Mouse (Mus musculus): Measurements from ENCODE around the gene Zfp706. TPM values are rescaled to one million over a fixed set of nuclear protein-coding genes. Genes with fewer than 3 reads are reported as not detected.

The Zfp706 gene
- polyA plus RNA-seq, 1 experiment from 2014 or later: 379 TPM

DNA sequence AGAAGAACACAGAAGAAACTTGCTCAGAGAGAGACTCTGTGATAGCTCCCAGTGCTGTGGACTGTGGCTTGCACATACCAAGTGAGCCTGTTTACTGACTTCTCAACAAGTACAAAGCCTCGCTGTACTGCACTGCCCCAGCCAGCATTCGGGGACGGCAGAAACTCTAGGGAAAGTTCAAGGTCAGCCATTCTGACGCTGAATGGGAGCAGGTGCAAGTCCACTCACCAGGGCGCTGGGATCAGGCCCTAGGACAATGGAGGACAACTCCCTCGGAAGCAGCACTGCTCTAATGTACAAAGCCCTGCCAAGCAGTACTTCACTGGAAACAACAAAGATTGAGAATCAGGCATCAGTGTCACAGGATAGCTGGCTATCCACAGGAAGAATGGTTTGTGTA lies 16.2 kb downstream of the Zfp706 start:
- Histone ChIP-seq H3K27me3 (replicated peaks; ENCODE audit: control insufficient read depth, insufficient read depth, low read length) (no peaks in the 10 kb centered on the region), H3K4me1 (ENCODE audit: control insufficient read depth, insufficient read depth, low read length) (no peaks in the 10 kb centered on the region), H3K36me3 (ENCODE audit: control insufficient read depth, insufficient read depth, low read length) (peaks cover 4% of the 10 kb centered on the region; the same call in 1 of the 2 replicates), H3K4me3 (ENCODE audit: low read depth, low read length) (no peak overlapping the region), H3K4me2 (ENCODE audit: low read depth, low read length) (no peak overlapping the region), H3K9me3 (ENCODE audit: control insufficient read depth, low read length) (no peaks in the 10 kb centered on the region), H3K9ac (ENCODE audit: low read depth, low read length) (no peak overlapping the region), H3K27ac (replicated peaks; ENCODE audit: low read depth, low read length) (no peak overlapping the region)
- ATAC-seq (ENCODE audit: low read depth) (no peak), DNase-seq (ENCODE audit: low spot score) (no peak)
- 76% methylated on average over 6 of the region's 6 CpGs for WGBS

GRCm38 (mm10) chr15:36989922-36990321 lies 17.7 kb downstream of the Zfp706 start:
- 69% methylated on average over 11 of the region's 11 CpGs for WGBS

GRCm38 (mm10) chr15:36988718-36989115 lies 18.9 kb downstream of the Zfp706 start:
- Histone ChIP-seq H3K4me2 (ENCODE audit: low read depth, low read length) (no peak overlapping the region), H3K4me1 (ENCODE audit: control insufficient read depth, insufficient read depth, low read length) (no peaks in the 10 kb centered on the region), H3K9ac (ENCODE audit: low read depth, low read length) (no peak overlapping the region), H3K36me3 (ENCODE audit: control insufficient read depth, insufficient read depth, low read length) (no peaks in the 10 kb centered on the region), H3K4me3 (ENCODE audit: low read depth, low read length) (no peak overlapping the region), H3K27ac (replicated peaks; ENCODE audit: low read depth, low read length) (no peak overlapping the region), H3K9me3 (ENCODE audit: control insufficient read depth, low read length) (no peaks in the 10 kb centered on the region), H3K27me3 (replicated peaks; ENCODE audit: control insufficient read depth, insufficient read depth, low read length) (no peaks in the 10 kb centered on the region)
- no peak for DNase-seq (ENCODE audit: low spot score)
- no peak for ATAC-seq (ENCODE audit: low read depth)
- 89% methylated on average over 2 of the region's 2 CpGs for WGBS

More at GRCm38 (mm10) chr15:36989922-36990321, 17.7 kb downstream of the Zfp706 start:
- DNase-seq (ENCODE audit: low spot score): no peak
- Histone ChIP-seq H3K27ac (replicated peaks; ENCODE audit: low read depth, low read length) (no peak overlapping the region), H3K9ac (ENCODE audit: low read depth, low read length) (no peak overlapping the region), H3K4me1 (ENCODE audit: control insufficient read depth, insufficient read depth, low read length) (no peaks in the 10 kb centered on the region), H3K36me3 (ENCODE audit: control insufficient read depth, insufficient read depth, low read length) (no peaks in the 10 kb centered on the region), H3K4me3 (ENCODE audit: low read depth, low read length) (no peak overlapping the region), H3K4me2 (ENCODE audit: low read depth, low read length) (no peak overlapping the region), H3K27me3 (replicated peaks; ENCODE audit: control insufficient read depth, insufficient read depth, low read length) (no peaks in the 10 kb centered on the region), H3K9me3 (ENCODE audit: control insufficient read depth, low read length) (no peaks in the 10 kb centered on the region)
- no peak for ATAC-seq (ENCODE audit: low read depth)

DNA sequence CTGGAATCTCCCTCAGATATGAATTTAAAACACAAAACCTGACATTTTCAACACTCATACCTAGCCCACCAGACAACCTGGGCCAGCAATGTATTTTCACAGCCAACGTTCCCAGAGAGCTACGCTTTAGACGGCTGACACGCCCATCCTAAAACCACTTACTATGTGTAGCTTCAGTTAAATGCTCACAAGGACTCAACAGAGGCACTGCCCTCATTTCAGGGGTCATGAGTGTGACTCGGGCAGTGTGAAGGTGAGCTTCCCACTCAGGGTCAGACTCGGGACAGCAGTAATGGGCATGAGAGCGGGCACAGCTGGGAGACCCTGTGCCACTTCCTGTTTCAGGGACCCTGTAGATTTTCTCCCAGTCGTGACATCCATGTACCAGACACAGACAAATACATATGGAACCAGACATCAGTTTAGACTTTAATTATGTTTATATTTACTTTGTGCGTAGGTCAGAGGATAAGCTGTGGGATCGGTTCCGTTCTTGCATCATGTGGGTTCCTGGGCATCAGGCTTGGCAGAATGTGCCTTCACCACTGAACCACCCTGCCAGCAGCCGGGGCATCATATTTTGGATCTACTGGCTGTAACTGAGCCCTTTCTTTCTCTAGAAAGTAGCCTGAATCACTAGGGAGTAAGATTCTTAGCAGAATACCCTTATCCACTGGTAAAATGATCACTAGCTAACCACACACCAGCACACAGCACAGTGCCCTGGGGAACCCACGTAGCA lies 19.4 kb downstream of the Zfp706 start:
- no peak overlapping the region for H3K27ac ChIP-seq (replicated peaks; ENCODE audit: low read depth, low read length)
- WGBS: 70% methylated on average over 13 of the region's 13 CpGs
- no peaks in the 10 kb centered on the region for H3K36me3 ChIP-seq (ENCODE audit: control insufficient read depth, insufficient read depth, low read length)
- H3K4me2 ChIP-seq (ENCODE audit: low read depth, low read length): no peak overlapping the region
- DNase-seq (ENCODE audit: low spot score) (no peak), ATAC-seq (ENCODE audit: low read depth) (no peak)
- H3K27me3 ChIP-seq (replicated peaks; ENCODE audit: control insufficient read depth, insufficient read depth, low read length): no peaks in the 10 kb centered on the region
- H3K9ac ChIP-seq (ENCODE audit: low read depth, low read length): no peak overlapping the region
- H3K4me3 ChIP-seq (ENCODE audit: low read depth, low read length): no peak overlapping the region
- H3K9me3 ChIP-seq (ENCODE audit: control insufficient read depth, low read length): no peaks in the 10 kb centered on the region
- H3K4me1 ChIP-seq (ENCODE audit: control insufficient read depth, insufficient read depth, low read length): no peaks in the 10 kb centered on the region

DNA sequence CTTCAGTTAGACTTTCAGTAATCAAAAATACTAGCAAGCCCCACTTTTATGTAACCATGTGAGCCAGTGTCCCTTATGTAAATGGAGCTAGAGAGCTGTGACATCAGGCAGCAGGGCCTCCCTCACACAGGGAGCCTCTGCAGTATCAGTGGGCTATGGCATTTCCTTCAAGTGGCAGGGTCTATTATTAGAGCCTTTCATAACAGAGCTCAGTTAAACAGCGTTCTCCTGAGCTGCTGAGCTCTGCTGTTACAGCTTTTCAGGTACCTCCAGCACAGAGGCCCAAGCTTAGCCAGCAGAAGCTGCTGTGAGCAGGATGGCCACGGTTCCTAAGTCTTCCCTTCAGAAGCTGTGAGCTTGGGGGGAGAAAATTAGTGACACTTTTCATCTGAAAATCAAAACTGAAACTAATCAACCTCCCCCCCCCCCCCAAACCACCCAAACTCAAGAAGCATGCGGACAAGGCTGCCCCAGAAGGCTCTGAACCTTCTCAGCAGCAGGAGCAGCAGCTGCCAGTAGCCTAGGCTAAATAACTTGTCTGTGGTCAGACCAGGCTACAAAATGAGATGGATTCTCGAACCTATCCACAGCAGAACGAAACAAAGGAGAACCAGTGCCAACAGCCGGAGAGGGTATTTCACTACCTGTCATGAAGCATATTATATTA lies 20.2 kb downstream of the Zfp706 start:
- Histone ChIP-seq H3K27ac (replicated peaks; ENCODE audit: low read depth, low read length) (no peak overlapping the region), H3K4me2 (ENCODE audit: low read depth, low read length) (no peak overlapping the region)

GRCm38 (mm10) chr15:36985567-36985925 lies 22.0 kb downstream of the Zfp706 start:
- Histone ChIP-seq H3K9ac (ENCODE audit: low read depth, low read length) (no peak overlapping the region), H3K9me3 (ENCODE audit: control insufficient read depth, low read length) (no peaks in the 10 kb centered on the region), H3K4me3 (ENCODE audit: low read depth, low read length) (no peak overlapping the region), H3K4me1 (ENCODE audit: control insufficient read depth, insufficient read depth, low read length) (0 out of 2 replicates have a peak, but pooled peaks cover under 1% of the 10 kb centered on the region), H3K4me2 (ENCODE audit: low read depth, low read length) (no peak overlapping the region), H3K27ac (replicated peaks; ENCODE audit: low read depth, low read length) (no peak overlapping the region), H3K27me3 (replicated peaks; ENCODE audit: control insufficient read depth, insufficient read depth, low read length) (no peaks in the 10 kb centered on the region), H3K36me3 (ENCODE audit: control insufficient read depth, insufficient read depth, low read length) (no peaks in the 10 kb centered on the region)
- ATAC-seq (ENCODE audit: low read depth) (no peak), DNase-seq (ENCODE audit: low spot score) (no peak)
- 73% methylated on average over 6 of the region's 6 CpGs for WGBS

More for the DNA sequence above, 20.2 kb downstream of the Zfp706 start:
- H3K4me1 ChIP-seq (ENCODE audit: control insufficient read depth, insufficient read depth, low read length): no peaks in the 10 kb centered on the region
- H3K9ac ChIP-seq (ENCODE audit: low read depth, low read length): no peak overlapping the region
- DNase-seq (ENCODE audit: low spot score) (no peak), ATAC-seq (ENCODE audit: low read depth) (no peak)
- no peaks in the 10 kb centered on the region for H3K27me3 ChIP-seq (replicated peaks; ENCODE audit: control insufficient read depth, insufficient read depth, low read length)
- H3K9me3 ChIP-seq (ENCODE audit: control insufficient read depth, low read length): no peaks in the 10 kb centered on the region
- H3K36me3 ChIP-seq (ENCODE audit: control insufficient read depth, insufficient read depth, low read length): no peaks in the 10 kb centered on the region
- H3K4me3 ChIP-seq (ENCODE audit: low read depth, low read length): no peak overlapping the region
- WGBS: 56% methylated on average over 6 of the region's 6 CpGs

- H3K27ac ChIP-seq (replicated peaks; ENCODE audit: low read depth, low read length): no peak overlapping the region
Measured at GRCm38 (mm10) chr15:36984921-36985566, 22.5 kb downstream of the Zfp706 start.

DNA sequence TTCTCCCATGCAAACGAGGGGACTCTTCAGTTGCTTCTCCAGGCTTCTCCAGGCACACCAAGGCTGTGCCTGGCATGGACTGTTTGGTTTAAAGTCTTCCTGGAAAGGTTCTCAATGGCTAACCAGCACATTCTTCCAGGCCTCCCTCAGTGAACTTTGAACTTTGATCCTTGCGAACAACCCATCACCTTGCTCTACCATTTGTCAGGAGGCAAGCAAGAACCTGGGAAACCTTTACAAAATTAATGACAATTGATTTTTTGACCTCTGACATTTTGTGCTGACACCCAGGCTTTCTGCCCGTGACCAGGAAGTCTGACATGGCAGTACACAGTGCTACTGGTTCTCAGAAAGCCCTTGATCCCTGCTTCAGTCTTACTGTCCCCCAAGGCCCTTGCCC lies 24.1 kb downstream of the Zfp706 start:
- Histone ChIP-seq H3K4me1 (ENCODE audit: control insufficient read depth, insufficient read depth, low read length) (peaks cover 7% of the 10 kb centered on the region; the same call in 1 of the 2 replicates), H3K27me3 (replicated peaks; ENCODE audit: control insufficient read depth, insufficient read depth, low read length) (no peaks in the 10 kb centered on the region), H3K4me3 (ENCODE audit: low read depth, low read length) (no peak overlapping the region), H3K4me2 (ENCODE audit: low read depth, low read length) (no peak overlapping the region), H3K9ac (ENCODE audit: low read depth, low read length) (no peak overlapping the region), H3K36me3 (ENCODE audit: control insufficient read depth, insufficient read depth, low read length) (no peaks in the 10 kb centered on the region), H3K27ac (replicated peaks; ENCODE audit: low read depth, low read length) (no peak overlapping the region), H3K9me3 (ENCODE audit: control insufficient read depth, low read length) (no peaks in the 10 kb centered on the region)
- ATAC-seq (ENCODE audit: low read depth) (no peak), DNase-seq (ENCODE audit: low spot score) (no peak)
- 65% methylated on average over 3 of the region's 3 CpGs for WGBS

More at GRCm38 (mm10) chr15:36984921-36985566, 22.5 kb downstream of the Zfp706 start:
- Histone ChIP-seq H3K36me3 (ENCODE audit: control insufficient read depth, insufficient read depth, low read length) (no peaks in the 10 kb centered on the region), H3K4me1 (ENCODE audit: control insufficient read depth, insufficient read depth, low read length) (peaks cover 5% of the 10 kb centered on the region; the same call in 1 of the 2 replicates), H3K9me3 (ENCODE audit: control insufficient read depth, low read length) (no peaks in the 10 kb centered on the region), H3K4me2 (ENCODE audit: low read depth, low read length) (no peak overlapping the region), H3K27me3 (replicated peaks; ENCODE audit: control insufficient read depth, insufficient read depth, low read length) (no peaks in the 10 kb centered on the region), H3K9ac (ENCODE audit: low read depth, low read length) (no peak overlapping the region), H3K4me3 (ENCODE audit: low read depth, low read length) (no peak overlapping the region)
- DNase-seq (ENCODE audit: low spot score) (no peak), ATAC-seq (ENCODE audit: low read depth) (no peak)
- WGBS: 57% methylated on average over 1 of the region's 1 CpGs

Data from embryonic facial prominence, embryonic 14.5 days (tissue).